Mouse (Mus musculus): ENCODE results near the gene Pik3r3.

DNA sequence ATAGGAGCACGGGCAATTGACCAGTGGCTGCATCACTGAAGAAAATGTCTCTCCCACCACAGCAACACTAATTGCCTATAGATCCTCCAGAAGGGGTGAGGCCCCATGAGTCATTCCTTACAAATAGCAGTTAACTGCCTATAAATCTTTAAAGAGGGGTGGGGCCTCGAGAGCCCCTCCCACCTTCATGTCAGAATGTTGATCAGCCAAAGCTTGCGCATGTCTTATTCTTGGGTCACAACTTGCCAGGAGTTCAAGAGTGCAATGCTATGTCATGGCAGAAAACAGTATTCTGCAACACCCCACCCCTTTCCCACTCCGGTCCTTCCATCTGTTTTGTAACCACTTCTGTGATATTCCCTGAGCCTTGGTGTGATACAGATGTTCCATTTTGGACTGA, 14.9 kb upstream of the Pik3r3 start:
- TF ChIP-seq POLR2AphosphoS5 (IDR thresholded peaks at IDR 0.05; ENCODE audit: insufficient replicate concordance, low read depth, low read length) (no peak), CTCF (IDR thresholded peaks at IDR 0.05; ENCODE audit: low read depth, low read length) (no peak), GATA1 (IDR thresholded peaks at IDR 0.05; ENCODE audit: borderline replicate concordance, low read length) (no peak)
